Mouse (Mus musculus) liver, embryonic 14.5 days (tissue): ENCODE data around the gene Gpsm3.

Experiments
- CTCF ChIP-seq: IDR thresholded peaks from 2 replicates; pipeline ENCODE4 v1.5.1; 2016; ENCODE audit warnings: antibody characterized with exemption, low read depth, control low read depth
- EP300 ChIP-seq: IDR thresholded peaks from 2 replicates; pipeline ENCODE4 v1.6.1; 2016; ENCODE audit warnings: antibody characterized with exemption, low read depth

DNA sequence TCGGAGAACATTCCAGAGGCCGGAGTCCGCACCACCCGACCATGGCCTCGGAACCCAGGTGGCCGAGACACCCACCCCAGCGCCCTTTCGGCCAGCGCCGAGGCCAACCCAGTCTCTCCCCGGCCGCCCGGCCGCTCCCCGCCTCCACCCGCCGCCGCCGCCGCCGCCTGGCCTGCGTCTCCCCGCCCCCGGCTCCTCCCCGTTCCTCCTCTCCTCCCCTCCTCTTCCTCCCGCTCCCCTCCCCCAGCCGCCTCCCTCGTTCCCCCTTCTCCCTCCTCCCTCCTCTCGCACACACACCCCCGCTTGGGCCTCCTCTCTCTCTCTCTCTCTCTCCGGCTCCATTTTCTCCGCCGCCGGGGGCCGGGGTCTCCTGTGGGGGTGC is 2.4 kb downstream of the Gpsm3 start:
- TF ChIP-seq CTCF (no peak), EP300 (no peak)
